Mouse (Mus musculus) erythroblast, embryonic 14.5 days (primary cell): ENCODE results near the gene Crnkl1. TPM values are rescaled to one million over a fixed set of nuclear protein-coding genes. Genes with fewer than 3 reads are reported as not detected.

Source experiments
- H3K27me3 ChIP-seq: 2 replicates; pipeline ENCODE4 v1.6.1; 2012; ENCODE audit warnings: inconsistent platforms; ENCODE audit not compliant: control insufficient read depth
- H3K36me3 ChIP-seq: 2 replicates; pipeline ENCODE4 v1.6.1; 2012; ENCODE audit warnings: mild to moderate bottlenecking, inconsistent platforms; ENCODE audit not compliant: control insufficient read depth
- H3K4me1 ChIP-seq: 2 replicates; pipeline ENCODE4 v1.6.1; 2012; ENCODE audit warnings: inconsistent platforms; ENCODE audit not compliant: control insufficient read depth
- H3K4me3 ChIP-seq: replicated peaks from 2 replicates; pipeline ENCODE3; 2012; ENCODE audit warnings: moderate library complexity, mild to moderate bottlenecking, inconsistent platforms
- H3K9me3 ChIP-seq: 2 replicates; pipeline ENCODE4 v1.6.1; 2012; ENCODE audit warnings: low read length, inconsistent platforms, mixed read lengths; ENCODE audit not compliant: control insufficient read depth
- GATA1 ChIP-seq: IDR thresholded peaks from 2 replicates; pipeline ENCODE4 v1.6.1; 2012; ENCODE audit warnings: low read length, inconsistent platforms, mixed read lengths
- TAL1 ChIP-seq: IDR thresholded peaks from 3 replicates; pipeline ENCODE4 v1.6.1; 2012; ENCODE audit warnings: low read length, inconsistent platforms, mixed read lengths
- polyA plus RNA-seq: library from polyadenylated mRNA; stranded (reverse); fragments of >175 nt; gene quantifications from 2 replicates; pipeline ENCODE4 v1.2.3, GENCODE M21; 2012

Crnkl1 gene
- 0.37 and 0.68 TPM in 2 replicates for polyA plus RNA-seq

DNA sequence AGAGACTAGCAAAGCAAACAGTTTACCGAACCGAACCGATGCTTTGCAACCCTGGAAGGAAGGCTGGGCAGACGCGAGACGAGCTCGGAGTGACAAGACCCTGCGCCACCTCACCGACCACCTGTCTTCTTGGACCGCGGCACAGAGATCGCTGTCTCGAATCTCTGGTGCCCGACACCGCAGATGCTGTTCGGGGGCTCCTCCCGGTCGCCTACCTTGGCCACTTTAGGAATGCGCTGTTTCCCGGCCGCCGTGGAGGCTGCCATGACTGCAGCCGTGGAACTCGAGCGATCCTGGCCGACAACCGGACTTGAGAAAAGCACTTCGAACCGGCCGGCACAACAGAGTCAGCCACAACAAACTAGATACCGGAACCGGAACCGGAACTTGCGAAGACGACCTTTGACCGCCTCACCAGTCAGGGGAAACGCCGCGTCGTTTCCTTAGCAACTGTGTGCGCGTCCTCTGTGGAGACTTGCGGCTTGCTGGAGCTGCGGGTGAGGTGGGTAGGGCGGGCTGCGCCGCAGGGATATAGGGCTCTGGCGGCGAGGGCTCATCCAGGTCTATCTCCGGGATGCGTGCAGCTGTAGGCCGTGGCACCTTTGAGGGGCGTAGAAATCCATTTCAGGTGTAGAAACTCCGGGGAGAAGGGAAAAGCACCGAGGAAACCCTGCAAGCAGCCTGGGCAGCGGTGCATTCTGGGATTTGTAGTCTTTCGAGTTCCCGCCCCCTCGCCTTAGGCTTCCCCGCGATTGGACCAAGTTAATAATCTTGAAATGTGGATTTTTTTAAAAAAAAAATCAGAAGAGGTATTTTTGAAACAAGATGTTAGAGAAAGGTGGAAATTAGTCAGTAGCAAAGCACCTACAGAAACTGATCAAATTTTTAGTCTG lies at the start of gene Crnkl1, which contains the start of gene Cfap61:
Crnkl1 (minus strand) TSS at position 676 of the 893 bp plus-strand sequence.
Cfap61 (plus strand) TSS at position 446 of the 893 bp plus-strand sequence.
- H3K4me3 ChIP-seq, result peak within 1 kb of the TSS; percentile 100
- H3K4me1 ChIP-seq, result peaks cover 16% of the 10 kb centered on the region
- no peaks in the 10 kb centered on the region for H3K9me3 ChIP-seq
- H3K36me3 ChIP-seq, result peaks cover 30% of the 10 kb centered on the region
- no peaks in the 10 kb centered on the region; the same call in 1 of the 2 replicates for H3K27me3 ChIP-seq
- TF ChIP-seq GATA1 (no peak), TAL1 (no peak)

DNA sequence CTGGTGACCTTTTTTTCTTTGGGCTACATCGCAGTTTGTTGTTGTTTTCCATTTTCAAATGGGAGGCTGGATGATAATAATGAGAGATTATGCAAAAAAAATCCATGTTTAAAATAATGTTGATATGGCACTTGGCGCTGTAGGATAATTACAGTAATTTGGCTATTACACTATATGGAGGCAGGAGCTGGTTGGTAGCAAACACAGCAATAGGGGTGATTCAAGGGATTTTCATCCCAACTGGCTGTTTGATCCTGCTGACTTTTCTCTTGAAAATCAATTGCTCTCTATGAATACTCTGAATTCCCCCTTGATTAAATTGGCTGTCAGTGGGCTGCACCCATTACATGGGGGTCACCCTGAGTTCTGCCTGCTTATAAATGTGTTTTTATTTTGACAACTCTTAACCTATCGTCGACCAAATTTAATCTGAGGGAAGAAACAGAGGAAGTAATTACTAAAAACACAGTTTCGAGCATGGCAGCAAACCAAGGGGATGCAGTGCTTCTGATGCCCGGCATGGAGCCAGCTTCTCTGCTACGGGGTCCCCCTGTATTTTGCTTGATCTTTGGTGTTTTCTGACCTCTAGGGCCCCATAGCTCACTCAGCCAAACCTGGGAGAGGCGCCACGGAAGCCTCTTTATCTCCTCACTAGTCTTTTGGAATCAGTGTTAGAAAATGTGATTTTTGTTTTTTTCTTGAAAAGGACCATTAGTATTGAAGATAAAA lies 47.7 kb upstream of the Crnkl1 start:
- no peaks in the 10 kb centered on the region for H3K36me3 ChIP-seq
- no peaks in the 10 kb centered on the region for H3K4me1 ChIP-seq
- H3K4me3 ChIP-seq, result no peak overlapping the region
- no peak for TF ChIP-seq TAL1
- TF ChIP-seq GATA1, result no peak
- no peaks in the 10 kb centered on the region for H3K9me3 ChIP-seq
- H3K27me3 ChIP-seq, result no peaks in the 10 kb centered on the region

DNA sequence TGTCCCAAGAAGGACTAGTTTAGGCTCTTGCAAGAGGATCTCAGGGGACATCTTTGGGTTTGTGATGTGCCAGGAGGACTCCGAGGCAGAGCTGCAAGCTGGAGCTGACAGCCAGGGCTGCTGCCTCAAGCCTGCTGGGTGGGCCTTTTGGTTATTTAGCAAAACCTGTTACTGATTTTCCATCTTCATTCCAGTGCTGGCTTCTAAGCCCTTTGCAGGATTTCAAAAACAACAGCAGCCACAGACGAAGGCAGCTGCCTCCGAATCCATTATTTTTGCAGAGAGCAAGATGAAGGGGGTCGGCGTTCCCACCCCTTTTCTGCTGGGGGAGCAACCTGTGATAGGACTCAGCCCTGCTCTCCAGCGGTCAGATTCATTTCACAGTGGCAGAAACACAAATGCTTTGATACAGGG lies 46.9 kb upstream of the Crnkl1 start:
- Histone ChIP-seq H3K9me3 (no peaks in the 10 kb centered on the region), H3K27me3 (no peaks in the 10 kb centered on the region), H3K36me3 (no peaks in the 10 kb centered on the region), H3K4me3 (no peak overlapping the region), H3K4me1 (no peaks in the 10 kb centered on the region)
- no peak for TF ChIP-seq TAL1
- no peak for TF ChIP-seq GATA1

DNA sequence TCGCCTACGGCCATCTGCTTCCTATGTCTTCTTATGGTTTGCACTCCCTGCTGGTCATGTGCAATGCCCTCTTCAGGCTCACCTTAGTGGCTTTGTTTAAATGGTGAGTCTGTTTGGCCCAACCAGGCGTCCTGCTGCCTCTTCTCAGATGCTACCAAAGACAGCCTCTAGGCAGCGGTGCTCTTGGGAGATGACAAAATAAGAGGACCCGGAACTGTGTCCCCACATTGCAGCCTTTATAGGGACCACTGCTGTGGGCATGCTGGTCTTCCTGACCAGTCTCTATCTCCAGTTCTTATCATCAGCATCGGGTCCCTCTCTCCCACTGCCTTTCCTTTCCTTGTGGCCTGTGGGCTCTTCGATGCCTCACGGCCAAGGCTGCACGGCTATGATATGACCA lies 46.1 kb upstream of the Crnkl1 start:
- Histone ChIP-seq H3K36me3 (no peaks in the 10 kb centered on the region), H3K27me3 (no peaks in the 10 kb centered on the region), H3K4me3 (no peak overlapping the region), H3K9me3 (no peaks in the 10 kb centered on the region), H3K4me1 (no peaks in the 10 kb centered on the region)
- TF ChIP-seq TAL1 (no peak), GATA1 (no peak)

DNA sequence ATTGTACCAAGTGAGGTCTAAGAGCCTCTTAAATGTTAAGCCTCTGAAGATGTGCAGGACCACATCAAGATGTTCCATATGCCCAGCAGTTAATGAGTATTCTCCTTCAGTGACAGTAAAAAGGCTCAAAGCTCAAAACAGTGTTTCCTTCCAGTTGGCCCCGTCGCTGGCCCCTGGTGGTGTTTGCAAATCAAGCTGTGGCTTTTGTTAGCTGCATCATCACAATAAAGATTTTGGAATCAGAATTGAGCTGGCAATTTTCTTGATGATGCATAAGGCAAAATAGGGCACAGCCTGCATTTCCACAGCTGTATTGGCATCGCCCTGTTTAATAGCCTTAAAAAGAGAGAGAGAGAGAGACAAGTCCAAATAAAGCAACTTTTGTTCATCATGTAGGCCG lies 44.8 kb upstream of the Crnkl1 start:
- H3K4me3 ChIP-seq, result no peak overlapping the region
- TF ChIP-seq TAL1, result no peak
- H3K27me3 ChIP-seq, result no peaks in the 10 kb centered on the region
- no peaks in the 10 kb centered on the region for H3K4me1 ChIP-seq
- no peaks in the 10 kb centered on the region for H3K36me3 ChIP-seq
- H3K9me3 ChIP-seq, result no peaks in the 10 kb centered on the region

DNA sequence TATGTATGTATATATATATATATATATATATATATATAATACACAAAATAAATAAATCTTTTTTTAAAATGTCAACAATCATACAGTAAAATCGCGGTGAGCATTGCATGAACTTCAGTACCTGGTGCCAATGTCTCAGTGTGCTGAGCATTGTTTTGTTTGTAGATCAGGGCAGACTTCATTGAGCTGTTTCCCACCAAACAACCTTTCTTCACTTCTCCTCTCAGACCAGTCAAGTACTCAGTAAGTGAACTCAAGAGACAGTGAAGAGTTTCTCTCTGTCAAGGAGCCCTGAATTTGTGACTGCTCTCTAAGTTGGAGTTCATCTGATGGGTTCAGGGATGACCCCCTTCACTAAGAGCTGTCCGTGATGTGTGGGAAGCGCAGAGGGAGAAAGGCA lies 37.8 kb upstream of the Crnkl1 start:
- TF ChIP-seq TAL1 (no peak), GATA1 (no peak)
- Histone ChIP-seq H3K4me1 (no peaks in the 10 kb centered on the region), H3K27me3 (no peaks in the 10 kb centered on the region), H3K36me3 (no peaks in the 10 kb centered on the region), H3K9me3 (no peaks in the 10 kb centered on the region), H3K4me3 (no peak overlapping the region)

DNA sequence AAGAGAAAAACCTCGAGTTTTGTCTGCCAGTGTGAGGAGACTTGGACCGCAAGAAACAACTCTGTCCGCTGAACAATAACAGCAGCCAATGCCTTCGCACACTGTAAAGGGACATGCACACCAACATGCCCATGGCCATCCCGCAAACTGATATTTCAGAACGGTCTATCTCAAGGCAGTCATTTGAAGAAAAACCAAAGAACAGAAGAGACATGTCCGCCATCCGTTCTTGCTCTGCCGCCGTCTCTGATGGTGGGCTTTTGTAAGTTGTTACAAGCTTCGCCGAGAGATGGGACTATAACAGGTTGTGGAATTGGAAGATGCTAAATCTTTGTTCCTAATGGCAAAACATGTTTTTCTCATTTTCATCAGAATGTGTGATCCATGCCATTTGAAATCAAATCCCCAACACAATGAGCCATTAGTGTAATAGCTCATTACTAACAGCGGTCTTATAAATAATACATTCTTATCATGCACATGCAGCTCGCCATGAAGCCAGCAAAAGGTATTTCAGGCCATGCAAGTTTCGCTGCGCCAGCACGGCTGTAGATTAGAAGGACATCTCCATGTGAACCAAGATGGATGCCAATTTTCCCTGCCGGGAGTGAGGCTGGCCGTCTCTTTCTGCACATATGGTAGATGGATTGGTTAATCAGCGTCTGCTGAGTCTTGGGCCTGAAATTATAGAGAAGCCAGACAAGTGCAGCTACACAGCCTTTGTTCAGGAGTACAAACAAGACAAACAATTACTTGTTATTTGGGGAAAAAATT lies 36.6 kb upstream of the Crnkl1 start:
- TF ChIP-seq TAL1 (no peak), GATA1 (no peak)
- H3K9me3 ChIP-seq, result no peaks in the 10 kb centered on the region
- no peaks in the 10 kb centered on the region for H3K4me1 ChIP-seq
- no peak overlapping the region for H3K4me3 ChIP-seq
- H3K36me3 ChIP-seq, result no peaks in the 10 kb centered on the region
- no peaks in the 10 kb centered on the region for H3K27me3 ChIP-seq

DNA sequence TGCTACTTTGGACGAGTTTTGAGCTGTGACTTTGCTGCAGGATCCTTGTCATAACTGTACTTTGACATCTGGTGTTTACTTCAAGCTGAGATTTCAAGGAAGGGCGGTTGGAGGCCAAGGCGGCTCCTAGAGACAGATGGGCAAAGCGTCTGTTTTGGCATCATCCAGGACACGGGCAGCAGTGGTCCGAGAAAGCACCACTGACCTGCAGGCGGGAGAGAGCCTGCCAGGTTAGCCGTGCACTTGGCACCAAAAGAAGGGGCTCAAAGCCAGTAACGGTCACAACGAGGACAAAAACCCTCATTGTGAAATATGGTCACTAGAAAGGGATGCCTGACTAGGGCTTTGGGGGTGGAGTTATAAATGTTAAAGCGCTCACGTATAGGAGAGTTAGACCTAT lies 35.9 kb upstream of the Crnkl1 start:
- H3K4me1 ChIP-seq, result no peaks in the 10 kb centered on the region
- H3K36me3 ChIP-seq, result no peaks in the 10 kb centered on the region
- TF ChIP-seq TAL1 (no peak), GATA1 (no peak)
- no peak overlapping the region for H3K4me3 ChIP-seq
- H3K9me3 ChIP-seq, result no peaks in the 10 kb centered on the region
- no peaks in the 10 kb centered on the region for H3K27me3 ChIP-seq

DNA sequence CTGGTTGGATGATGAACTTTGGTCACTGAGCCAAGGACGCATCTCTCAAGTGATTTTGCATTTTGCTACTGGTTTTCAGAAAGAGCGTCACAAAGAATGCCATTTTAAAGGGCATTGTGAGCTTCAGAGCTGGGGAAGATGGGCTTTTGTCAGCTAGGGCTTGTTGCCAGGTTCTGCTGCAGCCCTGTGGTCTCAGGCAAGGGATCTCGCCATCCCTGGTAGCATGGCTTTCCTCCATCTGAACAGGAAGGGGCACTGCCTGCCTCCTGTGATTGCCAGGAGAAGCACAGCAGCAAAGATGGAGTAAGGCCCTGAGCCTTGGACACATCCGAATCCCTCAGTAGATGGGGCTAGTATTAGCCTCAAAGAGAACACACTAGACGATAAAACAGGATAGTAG lies 27.0 kb upstream of the Crnkl1 start:
- Histone ChIP-seq H3K4me1 (no peaks in the 10 kb centered on the region), H3K9me3 (no peaks in the 10 kb centered on the region), H3K36me3 (no peaks in the 10 kb centered on the region), H3K27me3 (no peaks in the 10 kb centered on the region), H3K4me3 (no peak overlapping the region)
- no peak for TF ChIP-seq TAL1
- TF ChIP-seq GATA1, result no peak
